Mouse (Mus musculus): Measurements from ENCODE around the gene Tmigd3.
A peak's percentile ranks its signal among the peaks of the same experiment; 100 is the strongest.

Gene Tmigd3

GRCm38 (mm10) chr3:105870558-105870957, at the start of gene Tmigd3, which contains the start of gene Adora3:
Gene Tmigd3 (plus strand): TSS chr3:105870903.
Gene Adora3 (plus strand): TSS chr3:105870858.
- no peak for DNase-seq

- DNase-seq = no peak
These were observed 49.2 kb upstream of the Tmigd3 start for GRCm38 (mm10) chr3:105821504-105821903.

DNA sequence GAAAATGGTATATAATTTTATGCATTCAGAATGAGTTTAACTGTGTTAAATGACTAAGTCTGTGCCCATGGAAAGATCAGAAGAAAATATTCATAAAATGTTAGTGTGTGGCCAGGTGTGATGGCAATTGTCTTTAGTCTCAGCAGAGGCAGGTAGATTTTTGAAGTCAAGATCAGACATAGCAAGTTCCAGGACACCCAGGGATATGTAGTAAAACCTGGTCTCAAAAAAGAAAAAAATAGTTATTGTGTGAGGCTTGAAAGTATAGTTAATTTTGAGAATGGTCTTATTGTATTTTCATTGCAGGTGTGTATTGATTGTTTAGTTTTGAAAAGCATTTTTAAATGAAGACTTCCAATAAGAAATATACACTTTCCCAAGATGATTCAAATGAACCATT, 47.1 kb upstream of the Tmigd3 start:
- no peak for DNase-seq

DNA sequence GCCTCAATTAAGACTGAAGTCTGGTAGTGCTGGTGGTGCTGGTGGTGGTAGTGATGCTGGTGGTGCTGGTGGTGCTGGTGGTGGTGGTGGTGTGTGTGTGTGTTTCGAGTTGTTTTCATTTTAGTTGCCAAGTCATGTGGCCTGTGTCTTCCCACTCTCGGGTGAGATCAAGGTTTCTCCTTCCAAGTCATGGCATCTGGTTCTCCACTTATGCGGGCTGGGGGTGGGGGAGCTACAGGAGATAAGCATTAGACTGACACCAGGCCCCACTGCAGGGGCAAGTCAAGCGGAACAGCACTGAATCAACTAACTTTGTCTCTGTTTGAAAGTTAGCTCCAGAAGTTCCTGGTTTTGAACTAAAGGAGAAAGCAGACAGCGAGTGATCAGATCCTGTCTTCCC, 46.6 kb upstream of the Tmigd3 start:
- no peak for DNase-seq

DNA sequence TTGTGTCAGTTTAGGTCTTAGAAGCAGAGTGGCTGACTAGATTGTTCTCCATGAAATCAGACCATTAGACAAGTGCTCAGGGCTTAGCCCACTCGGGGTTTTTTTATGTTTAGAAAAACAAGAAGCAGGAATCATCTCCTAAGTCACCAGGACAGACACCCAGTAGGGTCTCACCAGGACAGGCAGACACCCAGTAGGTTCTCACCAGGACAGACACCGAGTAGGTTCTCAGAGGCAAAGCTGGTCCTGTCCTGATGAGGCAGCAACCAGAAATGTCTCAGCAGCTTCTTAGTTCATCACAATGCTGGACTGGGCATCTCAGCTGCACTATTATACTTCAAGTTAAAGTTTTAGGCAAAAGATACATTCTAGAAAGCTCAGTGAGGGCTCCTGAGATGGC, 46.0 kb upstream of the Tmigd3 start:
- no peak for DNase-seq

DNA sequence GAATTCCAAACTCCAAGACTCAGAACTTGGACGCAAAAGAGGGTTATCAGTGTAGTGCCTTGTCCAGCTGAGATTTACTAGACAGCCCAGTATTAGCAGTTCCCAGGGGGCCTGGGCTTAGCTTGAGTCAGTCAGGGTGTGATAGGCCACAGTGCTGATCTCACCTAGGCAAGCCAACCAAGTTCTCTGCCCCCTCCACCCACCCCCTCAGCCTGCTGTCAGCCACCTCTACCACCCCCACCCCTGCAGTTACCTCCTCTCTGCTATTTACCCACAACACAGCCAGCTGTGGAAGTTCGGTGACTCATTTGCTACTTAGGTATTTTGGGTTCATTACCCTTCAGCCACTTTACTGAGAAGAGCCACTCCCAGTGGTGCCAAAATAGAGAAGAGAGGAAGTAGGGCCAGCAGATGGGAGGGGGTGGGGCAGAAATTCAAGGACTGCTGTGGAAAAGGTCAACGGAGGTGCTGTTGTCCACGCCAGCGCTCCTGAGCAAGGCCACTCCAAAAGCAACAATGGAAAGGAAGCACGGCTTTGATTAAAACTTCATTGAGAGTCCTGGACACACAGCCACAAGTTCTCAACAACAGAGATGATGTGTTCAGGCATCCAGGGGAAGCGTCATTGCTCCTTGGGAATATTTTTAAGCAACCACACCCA, 45.1 kb upstream of the Tmigd3 start:
- no peak for DNase-seq

DNA sequence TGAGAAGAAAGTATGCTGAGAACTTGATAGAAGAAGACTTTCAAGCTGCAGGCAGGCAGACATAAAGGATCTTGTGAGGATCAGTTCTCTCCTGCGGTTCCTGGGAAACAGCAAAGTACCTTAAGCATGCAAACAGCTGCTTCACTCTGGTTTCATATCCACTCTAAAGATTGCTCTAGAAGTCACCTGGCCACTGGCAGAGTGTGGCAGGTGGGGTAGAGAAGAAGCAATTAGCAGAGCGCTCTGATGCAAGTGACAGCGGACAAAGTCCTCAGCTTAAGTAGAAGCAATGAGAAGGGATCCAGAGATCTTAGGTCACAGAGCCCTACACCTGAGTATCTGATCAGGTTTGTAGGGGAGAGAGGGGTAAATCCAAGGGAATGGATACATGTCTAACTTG, 39.1 kb upstream of the Tmigd3 start:
- DNase-seq = no peak

- DNase-seq = no peak
These were observed 34.8 kb upstream of the Tmigd3 start for GRCm38 (mm10) chr3:105835875-105836274.

GRCm38 (mm10) chr3:105836883-105837282, 33.8 kb upstream of the Tmigd3 start:
- no peak for DNase-seq

- DNase-seq = no peak
These were observed 32.0 kb upstream of the Tmigd3 start for GRCm38 (mm10) chr3:105838655-105839054.

DNA sequence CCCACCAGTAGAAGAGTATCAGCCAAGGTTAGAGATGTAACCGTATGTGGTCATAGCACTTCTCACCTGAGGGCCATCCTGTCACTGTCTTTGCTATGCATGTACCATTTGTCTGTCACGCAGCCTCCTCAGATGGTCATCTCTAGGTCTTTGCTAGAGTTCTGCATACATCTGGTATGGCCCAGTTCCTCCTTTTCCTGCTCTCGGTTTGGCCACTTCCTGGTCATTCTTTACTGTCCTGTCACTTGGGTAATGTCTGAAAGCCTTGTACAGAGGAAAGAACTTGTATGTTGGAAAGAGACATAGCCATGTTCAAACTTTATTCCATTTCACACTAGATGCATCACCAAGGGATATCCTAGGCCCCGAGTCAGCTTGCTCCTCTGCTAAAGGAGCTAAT, 30.9 kb upstream of the Tmigd3 start:
- DNase-seq = no peak

DNA sequence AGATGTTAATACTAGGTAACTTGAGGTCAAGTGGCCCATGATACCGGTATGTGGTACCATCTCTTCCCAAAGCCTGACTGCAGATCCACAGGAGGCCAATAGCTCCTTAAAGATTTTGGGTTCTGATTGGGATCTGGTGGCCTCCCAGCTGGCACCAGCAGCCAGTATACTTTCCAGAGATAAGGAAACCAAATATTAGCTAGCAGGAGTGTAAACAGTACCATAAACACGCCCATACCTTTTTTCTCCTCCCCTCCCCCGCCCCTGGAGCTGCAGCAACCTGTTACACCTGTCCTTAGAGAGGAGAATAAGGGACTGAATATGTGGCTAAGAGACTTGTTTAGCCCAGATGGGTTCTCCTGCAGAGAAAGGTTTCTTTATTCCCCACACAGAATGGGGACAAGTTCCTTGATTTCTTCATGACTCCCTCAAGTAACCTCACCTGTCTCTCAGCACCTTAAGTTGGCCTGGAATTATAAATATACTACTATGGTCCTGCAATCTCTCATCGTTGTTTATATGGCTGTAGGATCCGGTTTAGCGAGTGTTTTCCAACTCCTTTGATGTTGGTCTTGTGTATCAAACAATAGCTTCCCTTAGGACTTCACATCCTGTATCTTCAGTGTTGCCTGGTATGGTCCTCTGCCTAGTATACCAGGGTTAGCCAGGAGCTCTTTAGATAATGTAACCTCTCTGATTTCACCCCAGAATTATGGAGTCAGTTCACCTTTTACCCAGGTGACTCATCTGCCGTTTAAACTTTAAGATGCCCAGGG, 24.2 kb upstream of the Tmigd3 start:
- no peak for DNase-seq

DNA sequence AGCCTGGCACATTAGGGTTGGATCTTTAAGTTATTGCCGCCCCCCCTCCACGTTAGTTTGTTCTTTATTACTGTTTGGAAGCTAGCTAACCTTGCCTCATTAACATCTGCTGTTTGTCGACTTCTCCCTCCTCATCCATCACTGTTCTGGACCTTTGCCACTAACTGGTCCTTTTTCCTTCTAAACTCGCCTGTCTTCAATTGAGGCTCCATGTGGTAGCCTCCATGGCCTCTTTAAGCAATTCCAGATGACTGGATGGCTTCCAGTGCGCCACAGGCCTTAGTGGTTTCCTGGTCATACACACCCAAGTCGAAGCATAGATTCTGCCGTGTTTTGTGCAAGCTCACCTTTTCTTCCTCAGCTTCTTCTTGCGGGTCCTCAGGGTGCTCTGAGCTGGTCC, 16.9 kb upstream of the Tmigd3 start:
- DNase-seq = no peak

DNA sequence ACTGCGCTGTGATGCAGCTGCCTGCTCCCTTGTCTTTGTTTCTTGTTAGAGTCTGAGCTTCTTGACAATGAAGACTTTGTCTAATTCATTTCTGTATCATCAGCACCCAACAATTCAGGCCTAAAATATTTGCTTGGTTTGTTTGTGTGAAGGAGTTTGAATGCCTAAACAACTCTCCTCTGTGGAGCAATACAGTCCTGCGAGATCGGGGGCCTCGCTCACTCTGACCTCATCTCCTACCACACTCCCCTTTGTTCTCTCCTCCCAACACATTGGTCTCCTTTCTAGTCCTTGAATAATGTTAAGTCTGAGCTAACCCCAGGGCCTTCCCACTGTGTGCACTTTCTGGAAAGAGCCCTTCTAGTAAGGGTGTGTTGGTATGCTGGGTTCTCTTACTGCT, 15.9 kb upstream of the Tmigd3 start:
- DNase-seq = no peak

DNA sequence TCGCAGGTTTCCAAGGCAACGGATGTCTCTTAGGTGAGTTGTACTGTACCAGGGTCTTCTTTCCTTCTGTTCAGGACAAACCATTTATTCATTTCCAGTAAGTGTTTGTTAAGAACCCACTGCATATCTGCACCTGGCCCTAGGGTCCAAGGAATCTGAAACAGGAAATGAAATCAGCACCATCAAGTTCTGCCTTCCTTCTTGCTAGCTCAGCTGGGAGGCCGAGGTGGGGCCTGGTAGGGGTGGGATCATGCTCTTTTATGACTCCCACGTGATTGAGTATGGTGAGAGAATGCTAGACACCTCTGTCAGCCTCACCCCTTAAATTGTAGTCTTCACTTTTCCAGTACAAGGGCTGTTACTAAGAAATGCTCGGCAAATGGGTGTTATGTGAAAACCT, 13.2 kb upstream of the Tmigd3 start:
- peak; percentile 44 for DNase-seq

DNA sequence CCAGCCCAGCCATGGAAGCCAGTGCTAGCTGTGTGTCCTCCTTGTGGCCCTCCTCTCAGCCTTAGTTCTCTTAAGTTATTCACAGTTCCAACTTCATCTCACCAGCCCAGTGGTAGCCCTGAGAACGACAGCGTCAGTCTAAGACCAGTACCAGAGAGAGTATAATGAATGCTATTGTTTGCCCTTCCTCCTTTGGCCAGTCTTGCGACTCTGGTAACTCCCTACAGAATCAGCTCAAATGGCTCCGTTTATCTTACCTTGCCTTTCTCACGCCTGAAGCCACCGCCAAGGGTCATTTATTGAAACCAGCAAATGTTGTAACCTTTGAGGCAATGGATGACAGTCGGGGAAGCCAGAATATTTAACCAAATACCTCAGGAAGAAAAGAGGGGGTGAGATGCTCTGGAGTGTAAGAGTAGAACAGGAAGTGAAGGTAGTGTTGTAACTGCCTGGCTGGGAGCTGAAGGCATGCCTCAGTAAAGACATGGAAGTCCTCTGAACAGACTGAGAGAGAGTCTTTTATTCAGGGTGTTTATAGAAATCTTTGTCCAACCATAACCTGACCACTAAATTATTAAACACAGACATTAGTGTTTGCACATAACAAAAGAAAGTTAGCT, 8.8 kb upstream of the Tmigd3 start:
- no peak for DNase-seq

DNA sequence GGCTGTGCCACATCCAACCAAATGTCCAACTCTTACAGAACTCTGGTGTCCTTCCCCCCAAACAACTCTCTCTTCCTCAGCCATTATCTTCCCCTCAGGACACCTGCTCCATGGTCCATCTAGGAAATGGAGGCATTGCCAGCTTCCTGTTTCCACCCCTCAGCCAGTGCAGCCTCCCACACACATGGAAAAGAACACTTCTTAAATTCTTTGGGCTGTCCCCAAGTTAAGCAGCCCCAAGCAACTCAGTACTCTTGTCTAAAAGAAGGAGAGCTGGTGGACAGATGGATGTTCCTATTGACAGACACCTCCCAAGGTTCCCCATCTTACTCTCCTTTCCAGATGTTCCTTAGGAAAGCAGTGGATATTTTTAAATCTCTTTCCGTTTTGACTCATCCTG, 6.6 kb upstream of the Tmigd3 start:
- no peak for DNase-seq

DNA sequence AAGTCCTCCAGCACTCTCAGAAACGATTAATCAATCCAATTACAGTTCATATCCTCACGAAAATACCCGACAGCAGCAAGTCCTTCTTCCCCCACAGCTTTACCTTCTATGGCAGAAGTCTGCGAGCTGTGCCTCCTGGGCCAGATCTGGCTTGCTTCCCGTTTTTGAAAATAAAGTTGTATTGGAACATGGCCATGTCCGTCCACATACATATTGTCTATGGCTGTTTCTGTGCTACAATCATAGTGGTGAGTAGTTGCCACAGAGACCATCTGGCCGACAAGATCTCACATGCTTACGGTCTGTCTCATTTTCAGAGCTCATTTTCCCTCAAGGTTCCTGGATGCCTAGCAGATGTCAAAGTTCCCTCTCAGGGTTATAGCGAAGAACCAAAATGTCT, 5.6 kb upstream of the Tmigd3 start:
- no peak for DNase-seq

DNA sequence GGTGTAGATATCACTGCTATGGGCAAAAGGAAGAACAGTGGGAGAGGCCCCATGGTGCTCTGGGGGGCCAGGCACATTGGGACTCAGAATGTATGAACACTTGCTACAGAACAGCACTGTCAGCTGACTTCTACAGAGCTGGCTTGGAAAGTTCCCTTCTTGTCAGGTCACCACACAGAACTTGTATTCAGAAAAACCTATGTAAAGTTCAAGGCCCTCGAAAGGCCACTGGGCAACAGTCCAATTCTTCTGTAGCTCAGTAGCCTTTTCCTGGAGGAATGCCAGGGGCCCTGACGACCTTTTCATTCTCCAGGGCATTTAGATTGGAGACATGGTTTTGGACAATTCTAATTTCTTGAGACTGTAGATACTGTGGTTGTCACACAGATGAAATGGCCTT, 2.6 kb upstream of the Tmigd3 start:
- DNase-seq = no peak

DNA sequence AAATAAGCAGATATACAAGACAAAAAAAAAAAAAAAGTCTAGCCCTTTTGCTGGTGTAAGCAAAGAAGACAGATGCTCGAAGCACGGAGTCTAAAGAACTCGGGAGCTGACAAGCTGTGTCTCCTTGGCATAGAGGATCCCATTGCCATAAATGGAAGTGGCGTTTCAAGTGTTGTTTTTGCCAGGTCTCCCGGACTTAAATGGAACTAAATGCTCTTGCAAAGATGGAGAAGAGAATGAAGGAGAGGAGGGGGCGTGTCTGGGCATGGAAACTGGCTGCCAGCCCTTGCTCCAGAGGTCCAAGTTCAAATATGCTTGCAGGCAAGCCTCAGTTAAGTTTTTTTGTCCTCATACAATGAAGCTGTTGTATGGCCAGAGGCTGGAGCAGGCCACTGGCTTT, 1.3 kb downstream of the Tmigd3 start:
- no peak for DNase-seq

GRCm38 (mm10) chr3:105872579-105872978, 1.9 kb downstream of the Tmigd3 start:
- DNase-seq = no peak

- no peak for DNase-seq
These were observed 3.0 kb downstream of the Tmigd3 start for GRCm38 (mm10) chr3:105873451-105874445.

DNA sequence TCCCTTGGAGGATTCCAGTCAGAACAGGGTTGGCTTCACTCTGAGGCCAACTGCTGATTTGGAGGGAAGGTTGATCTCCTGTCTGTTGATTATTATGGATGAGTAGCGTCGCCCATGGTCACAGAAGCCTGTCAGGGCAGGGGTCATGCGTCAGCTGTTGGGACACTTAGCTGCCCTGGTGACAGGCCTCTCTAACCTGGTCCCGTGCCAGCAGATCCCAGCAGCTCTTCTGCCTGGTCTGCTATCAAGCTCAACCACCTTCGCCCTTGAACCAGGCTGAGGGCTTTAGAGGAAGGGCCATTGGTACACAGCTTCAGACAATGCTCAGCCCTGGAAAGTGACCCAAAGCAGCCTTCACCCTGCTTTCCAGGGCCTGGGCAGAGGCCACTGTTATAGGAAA, 5.3 kb downstream of the Tmigd3 start:
- no peak for DNase-seq

All from thymus, postnatal 25 days (tissue).